Mouse (Mus musculus): ENCODE results near the gene 1700037C18Rik.

DNA sequence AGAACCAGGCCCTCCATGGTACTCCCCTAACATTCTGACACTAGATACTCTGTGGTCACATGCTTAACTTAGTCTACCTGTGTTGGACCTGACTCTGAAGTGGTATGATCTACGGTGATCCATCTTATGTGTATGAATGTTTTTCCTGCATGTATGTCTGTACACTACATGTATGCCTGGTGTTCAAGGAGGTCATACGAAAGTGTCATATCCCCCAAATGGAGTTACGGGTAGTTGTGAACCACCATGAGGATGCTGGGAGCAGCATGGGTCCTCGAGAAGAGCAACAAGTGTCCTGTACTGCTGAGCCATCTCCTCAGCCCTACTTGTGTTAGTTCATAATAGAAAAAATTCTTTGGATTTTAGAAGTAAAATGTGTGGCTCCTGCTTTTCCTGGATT is 32.1 kb downstream of the 1700037C18Rik start:
- TF ChIP-seq POLR2A (IDR thresholded peaks at IDR 0.05; ENCODE audit: low read depth, low read length) (no peak), CTCF (IDR thresholded peaks at IDR 0.05; ENCODE audit: extremely low read depth, insufficient read depth, insufficient read length, insufficient replicate concordance) (no peak)
